Mouse (Mus musculus) limb, embryonic 11.5 days (tissue): ENCODE measurements around the gene Ptpru. TPM values are rescaled to one million over a fixed set of nuclear protein-coding genes. Genes with fewer than 3 reads are reported as not detected.

Source experiments
- ATAC-seq: fragments of 200-750 bp; cut with Nextera tagmentation; 2 replicates; pipeline ENCODE4 v1.8.0; 2017; ENCODE audit warnings: low read depth; ENCODE audit not compliant: insufficient number of reproducible peaks, low FRiP score, low TSS enrichment
- DNase-seq: peaks from one replicate; pipeline ENCODE4 v3.0.0-alpha.2; 2015; ENCODE audit warnings: low spot score
- H3K27ac ChIP-seq: fragments of 300-500 bp; sonication (generic); replicated peaks from 2 replicates; pipeline ENCODE4 v1.5.1; 2014; ENCODE audit warnings: low read depth, mild to moderate bottlenecking, low read length
- H3K27me3 ChIP-seq: fragments of 300-500 bp; sonication (generic); 2 replicates; pipeline ENCODE4 v1.6.1; 2014; ENCODE audit warnings: mild to moderate bottlenecking, low read length, mixed read lengths; ENCODE audit not compliant: control insufficient read depth, insufficient read depth
- H3K36me3 ChIP-seq: fragments of 300-500 bp; sonication (generic); 2 replicates; pipeline ENCODE4 v1.6.1; 2014; ENCODE audit warnings: mild to moderate bottlenecking, low read length, moderate library complexity, mixed read lengths; ENCODE audit not compliant: control insufficient read depth, insufficient read depth
- H3K4me1 ChIP-seq: fragments of 300-500 bp; sonication (generic); 2 replicates; pipeline ENCODE4 v1.6.1; 2014; ENCODE audit warnings: low read length, mixed read lengths; ENCODE audit not compliant: control insufficient read depth, insufficient read depth
- H3K4me2 ChIP-seq: fragments of 300-500 bp; sonication (generic); 2 replicates; pipeline ENCODE4 v1.6.1; 2014; ENCODE audit warnings: low read depth, mild to moderate bottlenecking, moderate library complexity; ENCODE audit not compliant: severe bottlenecking
- H3K4me3 ChIP-seq: fragments of 300-500 bp; sonication (generic); 2 replicates; pipeline ENCODE4 v1.5.1; 2014; ENCODE audit warnings: low read depth, low read length
- H3K9ac ChIP-seq: fragments of 300-500 bp; sonication (generic); 2 replicates; pipeline ENCODE4 v1.6.1; 2014; ENCODE audit warnings: mild to moderate bottlenecking, low read length
- H3K9me3 ChIP-seq: fragments of 300-500 bp; sonication (generic); 2 replicates; pipeline ENCODE4 v1.6.1; 2016; ENCODE audit warnings: low read length; ENCODE audit not compliant: control insufficient read depth
- WGBS: fragments of 180-500 bp; shearing (Covaris S2); extraction: QIAGEN DNeasy Blood & Tissue Kit; methylation state at CpG from one replicate; pipeline ENCODE4 v1.1.7; 2014; 5-methylcytosine and 5-hydroxymethylcytosine counted together
- polyA plus RNA-seq: library from polyadenylated mRNA; unstranded; fragments of >200 nt; fragmentation: Nextera tagmentation; extraction: Ambion mirVana; gene quantifications from 2 replicates; pipeline ENCODE4 v1.2.1, GENCODE M21; 2014

Ptpru gene
- polyA plus RNA-seq, result 12.5 and 13.3 TPM in 2 replicates

- Histone ChIP-seq H3K36me3 (no peaks in the 10 kb centered on the region), H3K4me1 (peaks cover 13% of the 10 kb centered on the region), H3K4me3 (peak within 1 kb of the TSS; percentile 58), H3K9me3 (no peaks in the 10 kb centered on the region), H3K9ac (peak within 1 kb of the TSS; percentile 82), H3K27ac (no peak within 1 kb of the TSS), H3K27me3 (peaks cover 3% of the 10 kb centered on the region; the same call in 1 of the 2 replicates), H3K4me2 (peak within 1 kb of the TSS; percentile 98)
- under 1% methylated on average over 70 of the region's 72 CpGs for WGBS
- ATAC-seq, result peak; percentile 73
- DNase-seq, result peak; percentile 93
Observed at GRCm38 (mm10) chr4:131837872-131838524, at the start of gene Ptpru. Gene Ptpru (minus strand): TSS chr4:131838288.

GRCm38 (mm10) chr4:131885376-131885775 lies 47.3 kb upstream of the Ptpru start:
- ATAC-seq (no peak), DNase-seq (no peak)
- no peak overlapping the region for H3K4me3 ChIP-seq
- H3K27me3 ChIP-seq, result no peaks in the 10 kb centered on the region
- no peak overlapping the region for H3K9ac ChIP-seq
- no peak overlapping the region for H3K27ac ChIP-seq
- H3K4me2 ChIP-seq, result no peak overlapping the region
- H3K9me3 ChIP-seq, result no peaks in the 10 kb centered on the region
- WGBS, result 78% methylated on average over 6 of the region's 6 CpGs
- no peaks in the 10 kb centered on the region for H3K4me1 ChIP-seq
- no peaks in the 10 kb centered on the region; the same call in none of the 2 replicates for H3K36me3 ChIP-seq

GRCm38 (mm10) chr4:131883571-131883970 lies 45.5 kb upstream of the Ptpru start:
- Histone ChIP-seq H3K4me3 (no peak overlapping the region), H3K9ac (no peak overlapping the region), H3K36me3 (no peaks in the 10 kb centered on the region; the same call in none of the 2 replicates), H3K4me1 (no peaks in the 10 kb centered on the region; the same call in 1 of the 2 replicates), H3K4me2 (no peak overlapping the region), H3K27me3 (no peaks in the 10 kb centered on the region), H3K9me3 (no peaks in the 10 kb centered on the region), H3K27ac (no peak overlapping the region)
- ATAC-seq, result no peak
- WGBS, result 74% methylated on average over 6 of the region's 6 CpGs
- no peak for DNase-seq

- H3K27ac ChIP-seq, result no peak overlapping the region
- no peaks in the 10 kb centered on the region; the same call in 1 of the 2 replicates for H3K4me1 ChIP-seq
- WGBS, result 92% methylated on average over 7 of the region's 7 CpGs
Observed at GRCm38 (mm10) chr4:131881306-131881705, 43.2 kb upstream of the Ptpru start.

GRCm38 (mm10) chr4:131879692-131880091 lies 41.6 kb upstream of the Ptpru start:
- Histone ChIP-seq H3K9ac (no peak overlapping the region), H3K4me2 (no peak overlapping the region), H3K36me3 (no peaks in the 10 kb centered on the region; the same call in 1 of the 2 replicates), H3K27ac (no peak overlapping the region), H3K9me3 (no peaks in the 10 kb centered on the region), H3K27me3 (no peaks in the 10 kb centered on the region), H3K4me3 (no peak overlapping the region), H3K4me1 (peaks cover 10% of the 10 kb centered on the region)
- DNase-seq (no peak), ATAC-seq (no peak)
- WGBS, result 80% methylated on average over 1 of the region's 1 CpGs

More at GRCm38 (mm10) chr4:131881306-131881705, 43.2 kb upstream of the Ptpru start:
- Histone ChIP-seq H3K9ac (no peak overlapping the region), H3K4me3 (no peak overlapping the region), H3K9me3 (no peaks in the 10 kb centered on the region), H3K36me3 (no peaks in the 10 kb centered on the region; the same call in none of the 2 replicates), H3K4me2 (no peak overlapping the region), H3K27me3 (no peaks in the 10 kb centered on the region)
- ATAC-seq (no peak), DNase-seq (no peak)

- H3K4me1 ChIP-seq, result peaks cover 10% of the 10 kb centered on the region
- H3K27ac ChIP-seq, result no peak overlapping the region
- H3K9me3 ChIP-seq, result no peaks in the 10 kb centered on the region
- H3K9ac ChIP-seq, result no peak overlapping the region
- no peaks in the 10 kb centered on the region for H3K27me3 ChIP-seq
- no peaks in the 10 kb centered on the region for H3K36me3 ChIP-seq
- 83% methylated on average over 2 of the region's 2 CpGs for WGBS
- ATAC-seq (no peak), DNase-seq (no peak)
- H3K4me3 ChIP-seq, result no peak overlapping the region
- no peak overlapping the region for H3K4me2 ChIP-seq
Observed at GRCm38 (mm10) chr4:131876836-131877235, 38.7 kb upstream of the Ptpru start.

GRCm38 (mm10) chr4:131875242-131875641 lies 37.2 kb upstream of the Ptpru start:
- Histone ChIP-seq H3K27ac (no peak overlapping the region), H3K36me3 (no peaks in the 10 kb centered on the region), H3K4me3 (peak overlapping the region; percentile 85), H3K9me3 (no peaks in the 10 kb centered on the region), H3K9ac (peak overlapping the region; percentile 100; the same call in 1 of the 2 replicates), H3K4me2 (peak overlapping the region; percentile 68), H3K4me1 (peaks cover 10% of the 10 kb centered on the region), H3K27me3 (no peaks in the 10 kb centered on the region)
- DNase-seq (no peak), ATAC-seq (no peak)
- WGBS, result 47% methylated on average over 3 of the region's 3 CpGs

- no peaks in the 10 kb centered on the region for H3K27me3 ChIP-seq
- peak overlapping the region; percentile 99; the same call in 1 of the 2 replicates for H3K27ac ChIP-seq
- H3K36me3 ChIP-seq, result no peaks in the 10 kb centered on the region
- WGBS, result 4% methylated on average over 11 of the region's 11 CpGs
- ATAC-seq (no peak), DNase-seq (no peak)
- H3K4me2 ChIP-seq, result peak overlapping the region; percentile 68
- peaks cover 10% of the 10 kb centered on the region for H3K4me1 ChIP-seq
- H3K9ac ChIP-seq, result peak overlapping the region; percentile 100
- H3K9me3 ChIP-seq, result no peaks in the 10 kb centered on the region
- peak overlapping the region; percentile 85 for H3K4me3 ChIP-seq
Observed at GRCm38 (mm10) chr4:131874567-131874966, 36.5 kb upstream of the Ptpru start.
